Mouse (Mus musculus): ENCODE data around the gene Jdp2. TPM values are rescaled to one million over a fixed set of nuclear protein-coding genes. Genes with fewer than 3 reads are reported as not detected.

Jdp2 gene
- polyA plus RNA-seq (2014; fragmentation: Illumina TruSeq; extraction: RNeasy Lipid Tissue Mini Kit (QIAGEN cat#74804); ENCODE audit: low read depth, low replicate concordance): 0.17 TPM

DNA sequence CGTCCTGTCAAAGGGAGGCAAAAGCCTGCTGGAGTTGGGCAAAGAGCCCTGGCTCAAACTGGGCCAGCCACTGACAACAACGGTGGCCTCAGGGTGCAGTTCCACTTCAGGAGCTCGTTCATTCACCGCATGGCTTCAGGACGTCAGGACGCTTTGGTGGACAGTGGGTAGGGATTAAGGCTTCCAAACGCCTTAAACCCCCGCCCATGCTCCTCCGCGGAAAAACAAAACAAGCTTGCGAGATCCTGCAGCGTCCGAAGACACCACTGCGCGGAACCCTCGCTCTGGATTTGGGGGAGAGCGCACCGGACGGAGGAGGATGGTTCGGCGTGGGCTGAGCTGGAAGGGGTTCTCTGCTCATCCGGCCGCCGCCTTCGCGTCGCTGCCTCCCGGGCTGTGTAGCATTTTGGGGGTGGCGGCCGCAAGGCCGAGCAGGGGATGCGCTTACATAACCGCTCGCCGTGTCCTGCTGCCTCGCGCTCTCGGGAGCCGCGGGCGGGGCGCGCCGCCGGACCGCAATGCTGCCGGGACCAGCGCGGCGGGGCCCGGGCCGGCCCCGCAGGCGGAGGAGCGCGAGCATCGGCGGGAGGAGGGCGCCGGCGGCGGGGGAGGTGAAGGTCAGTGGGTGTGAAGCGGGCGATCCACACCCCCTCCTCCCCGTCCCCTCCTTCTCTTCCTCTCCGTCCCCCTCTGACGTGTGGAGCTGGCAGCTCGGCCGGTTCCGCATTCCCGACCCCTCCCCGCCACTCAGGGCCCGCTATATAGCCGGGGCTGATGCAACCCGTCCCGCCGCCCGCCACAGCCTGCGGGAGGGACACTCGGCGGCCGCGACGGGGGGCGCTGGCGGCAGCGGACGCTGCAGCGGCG lies at the start of gene Jdp2:
Gene Jdp2 (plus strand): TSS at position 417 of the 867 bp plus-strand sequence.

DNA sequence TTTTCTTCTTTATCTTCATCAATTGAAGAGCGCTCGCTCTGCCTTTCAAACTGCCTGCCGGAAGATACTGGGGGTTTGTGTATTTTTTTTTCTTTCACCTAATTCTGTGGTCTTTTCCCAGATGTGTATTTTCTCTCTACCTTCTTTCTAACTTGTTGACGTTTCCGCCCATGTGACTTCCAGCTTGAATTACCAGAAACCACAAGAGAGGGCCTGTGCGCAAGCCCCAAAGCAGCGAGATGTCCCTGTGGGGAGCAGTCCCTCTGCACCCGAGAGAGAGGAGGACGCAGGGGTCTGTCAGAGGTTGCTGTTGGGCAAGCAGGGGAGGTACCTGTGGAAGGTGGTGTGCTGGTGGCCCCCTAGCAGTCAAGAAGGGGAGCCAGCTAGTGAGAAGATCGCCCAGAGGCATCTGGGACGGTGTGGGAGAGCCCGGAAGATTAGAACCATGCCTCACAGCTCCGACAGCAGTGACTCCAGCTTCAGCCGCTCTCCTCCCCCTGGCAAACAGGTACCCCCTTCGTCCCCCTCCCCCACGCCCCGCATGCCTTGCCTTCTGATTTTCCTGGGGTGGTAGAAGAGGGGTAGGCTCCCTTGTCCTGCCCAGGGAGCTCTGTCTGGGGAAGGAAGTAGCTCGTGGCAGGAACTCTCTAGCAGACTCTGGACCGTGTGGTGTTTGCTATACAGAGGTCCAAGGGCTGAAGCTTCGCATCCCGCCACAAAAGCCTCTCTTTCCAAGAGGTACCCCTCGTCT lies 87.8 kb downstream of the Jdp2 start, which contains the start of gene Batf:
Gene Batf (plus strand): TSS at position 204 of the 751 bp plus-strand sequence.

Other genes starting within 250 kb of the Jdp2 start
- gene Tmed10, start 224.2 kb upstream of the Jdp2 start, polyA plus RNA-seq (2014; fragmentation: Illumina TruSeq; extraction: RNeasy Lipid Tissue Mini Kit (QIAGEN cat#74804); ENCODE audit: low read depth, low replicate concordance): 175 TPM
- 0.34 TPM for gene Fos, start 125.1 kb upstream of the Jdp2 start, polyA plus RNA-seq (2014; fragmentation: Illumina TruSeq; extraction: RNeasy Lipid Tissue Mini Kit (QIAGEN cat#74804); ENCODE audit: low read depth, low replicate concordance)
- gene Batf, start 87.6 kb downstream of the Jdp2 start, polyA plus RNA-seq (2014; fragmentation: Illumina TruSeq; extraction: RNeasy Lipid Tissue Mini Kit (QIAGEN cat#74804); ENCODE audit: low read depth, low replicate concordance): 0.24 TPM
- 23.5 TPM for gene Flvcr2, start 147.5 kb downstream of the Jdp2 start, polyA plus RNA-seq (2014; fragmentation: Illumina TruSeq; extraction: RNeasy Lipid Tissue Mini Kit (QIAGEN cat#74804); ENCODE audit: low read depth, low replicate concordance)
- 40.1 TPM for gene Erg28, start 225.5 kb downstream of the Jdp2 start, polyA plus RNA-seq (2014; fragmentation: Illumina TruSeq; extraction: RNeasy Lipid Tissue Mini Kit (QIAGEN cat#74804); ENCODE audit: low read depth, low replicate concordance)
- 185 TPM for gene Ttll5, start 225.6 kb downstream of the Jdp2 start, polyA plus RNA-seq (2014; fragmentation: Illumina TruSeq; extraction: RNeasy Lipid Tissue Mini Kit (QIAGEN cat#74804); ENCODE audit: low read depth, low replicate concordance)

Measured in testis, adult 10 weeks (tissue).